ENCODE assay signal across 16 mouse cellular contexts in the genomic region with DNA sequence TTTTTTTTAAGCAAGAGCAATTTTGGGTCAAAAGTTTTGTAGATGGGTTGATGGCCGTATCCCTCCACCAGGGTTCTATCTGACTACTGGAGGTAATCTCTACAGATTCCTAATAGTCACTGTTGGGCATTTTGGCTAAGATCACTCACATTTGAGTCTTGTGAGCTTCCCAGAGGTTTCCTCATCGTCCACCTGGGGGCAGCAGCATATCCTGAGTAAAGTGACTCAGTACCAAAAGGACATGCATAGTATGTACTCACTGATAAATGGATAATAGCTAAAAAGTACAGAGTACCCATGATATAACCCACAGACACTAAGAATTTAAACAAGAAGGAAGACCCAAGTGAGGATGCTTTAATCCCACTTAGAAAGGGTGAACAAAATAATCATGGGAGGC.
DNase-seq lines count a peak whose midpoint lies in the region; ATAC-seq and TF ChIP-seq lines count a peak whose summit lies in the region.
"Had no signal": no experiment of that assay in that cellular context is flagged by ENCODE, and none has a peak within 500 bp of the region (broad histone marks: within the 10 kb centered on the region; RNA-seq: fewer than 3 reads in every experiment).

No protein-coding gene starts in this region.

- no peak for DNase-seq in kidney, adult 2 months
- no peak for DNase-seq in kidney, adult 9 months
- DNase-seq in midbrain, embryonic 11.5 days (ENCODE audit: low spot score, missing footprints): no peak
- DNase-seq in MEL-GATA-1-ER (ENCODE audit: extremely low read depth, low read depth): peak; percentile 3
- no peak for DNase-seq in natural killer cell, adult 2 months (ENCODE audit: low spot score in 2 of 2)
- DNase-seq: adrenal gland, postnatal 14 days; cerebellum, postnatal 14 days; layer of hippocampus, postnatal 36 days; thymus, postnatal 36 days had no signal

- ATAC-seq in midbrain, embryonic 12.5 days (ENCODE audit: low FRiP score, low read depth): peak; percentile 41; the same call in 1 of the 2 replicates
- ATAC-seq in midbrain, embryonic 11.5 days (ENCODE audit: low FRiP score): no peak
- ATAC-seq in hindbrain, embryonic 12.5 days (ENCODE audit: low FRiP score): no peak
- ATAC-seq: hindbrain, postnatal 0 days had no signal

- no peaks in the 10 kb centered on the region for H3K9me3 ChIP-seq in midbrain, embryonic 12.5 days
- H3K9me3 ChIP-seq in midbrain, embryonic 11.5 days (ENCODE audit: control insufficient read depth, low read length): no peaks in the 10 kb centered on the region
- H3K9me3 ChIP-seq in hindbrain, embryonic 12.5 days (replicated peaks): no peaks in the 10 kb centered on the region
- H3K9me3 ChIP-seq: heart, embryonic 15.5 days; megakaryocyte, embryonic 14.5 days had no signal

- H3K4me3 ChIP-seq in kidney, adult 2 months (ENCODE audit: insufficient read depth, low read depth, low read length): no peak overlapping the region
- no peak overlapping the region for H3K4me3 ChIP-seq in midbrain, embryonic 12.5 days
- H3K4me3 ChIP-seq in midbrain, embryonic 11.5 days (ENCODE audit: low read depth, low read length): no peak overlapping the region
- H3K4me3 ChIP-seq in cortical plate, adult 2 months (ENCODE audit: insufficient read depth, low read length): no peak overlapping the region
- H3K4me3 ChIP-seq in hindbrain, embryonic 12.5 days: no peak overlapping the region
- H3K4me3 ChIP-seq: heart, embryonic 15.5 days; megakaryocyte, embryonic 14.5 days had no signal

- WGBS in kidney, adult 2 months: 38% methylated on average over 2 of the region's 2 CpGs
- 48% methylated on average over 2 of the region's 2 CpGs for WGBS in midbrain, embryonic 12.5 days
- WGBS in midbrain, embryonic 11.5 days: 45% methylated on average over 2 of the region's 2 CpGs
- WGBS in hindbrain, embryonic 12.5 days: 41% methylated on average over 2 of the region's 2 CpGs

- no peaks in the 10 kb centered on the region for H3K4me1 ChIP-seq in kidney, adult 2 months (ENCODE audit: control insufficient read depth, insufficient read depth, low read length)
- H3K4me1 ChIP-seq in midbrain, embryonic 12.5 days: no peaks in the 10 kb centered on the region
- H3K4me1 ChIP-seq in midbrain, embryonic 11.5 days (ENCODE audit: control insufficient read depth, insufficient read depth, low read length): no peaks in the 10 kb centered on the region
- no peaks in the 10 kb centered on the region for H3K4me1 ChIP-seq in cortical plate, adult 2 months (ENCODE audit: control insufficient read depth, insufficient read depth, low read length)
- no peaks in the 10 kb centered on the region for H3K4me1 ChIP-seq in hindbrain, embryonic 12.5 days
- H3K4me1 ChIP-seq: heart, embryonic 15.5 days; megakaryocyte, embryonic 14.5 days had no signal

- no peak overlapping the region for H3K4me2 ChIP-seq in midbrain, embryonic 12.5 days (replicated peaks)
- no peak overlapping the region for H3K4me2 ChIP-seq in midbrain, embryonic 11.5 days
- no peak overlapping the region for H3K4me2 ChIP-seq in hindbrain, embryonic 12.5 days (replicated peaks)
- H3K4me2 ChIP-seq: heart, embryonic 15.5 days had no signal

- no peak overlapping the region for H3K9ac ChIP-seq in midbrain, embryonic 12.5 days (replicated peaks)
- H3K9ac ChIP-seq in midbrain, embryonic 11.5 days (ENCODE audit: low read length): no peak overlapping the region
- H3K9ac ChIP-seq in hindbrain, embryonic 12.5 days: no peak overlapping the region
- H3K9ac ChIP-seq: heart, embryonic 15.5 days had no signal

- no peaks in the 10 kb centered on the region for H3K36me3 ChIP-seq in kidney, adult 2 months (ENCODE audit: control insufficient read depth, insufficient read depth, low read length)
- no peaks in the 10 kb centered on the region for H3K36me3 ChIP-seq in midbrain, embryonic 12.5 days
- H3K36me3 ChIP-seq in midbrain, embryonic 11.5 days (ENCODE audit: control insufficient read depth, insufficient read depth, low read length): no peaks in the 10 kb centered on the region
- no peaks in the 10 kb centered on the region for H3K36me3 ChIP-seq in hindbrain, embryonic 12.5 days
- H3K36me3 ChIP-seq: heart, embryonic 15.5 days had no signal

- TF ChIP-seq POLR2A in kidney, adult 2 months (IDR thresholded peaks at IDR 0.05; ENCODE audit: low read depth, low read length): no peak
- no peak for TF ChIP-seq POLR2A in cortical plate, adult 2 months (IDR thresholded peaks at IDR 0.05; ENCODE audit: extremely low read depth, insufficient read depth, low read length)

- peak; percentile 31 for TF ChIP-seq CTCF in kidney, adult 2 months (conservative IDR thresholded peaks at IDR 0.05; ENCODE audit: insufficient read depth, insufficient read length, low read depth, low read length)
- TF ChIP-seq CTCF in cortical plate, adult 2 months (IDR thresholded peaks at IDR 0.05; ENCODE audit: extremely low read depth, insufficient read depth, low read length): peak; percentile 28; the same call in 1 of the 2 replicates

- no peaks in the 10 kb centered on the region for H3K27me3 ChIP-seq in kidney, adult 2 months (replicated peaks; ENCODE audit: control insufficient read depth, insufficient read depth, low read length)
- no peaks in the 10 kb centered on the region for H3K27me3 ChIP-seq in midbrain, embryonic 12.5 days
- no peaks in the 10 kb centered on the region for H3K27me3 ChIP-seq in midbrain, embryonic 11.5 days (ENCODE audit: control insufficient read depth, insufficient read depth, low read length)
- H3K27me3 ChIP-seq in hindbrain, embryonic 12.5 days: no peaks in the 10 kb centered on the region
- H3K27me3 ChIP-seq: CH12.LX; heart, embryonic 15.5 days; megakaryocyte, embryonic 14.5 days had no signal

- no peak overlapping the region for H3K27ac ChIP-seq in kidney, adult 2 months (ENCODE audit: insufficient read depth, low read depth, low read length)
- no peak overlapping the region for H3K27ac ChIP-seq in midbrain, embryonic 12.5 days (replicated peaks)
- no peak overlapping the region for H3K27ac ChIP-seq in midbrain, embryonic 11.5 days (ENCODE audit: low read depth, low read length)
- no peak overlapping the region for H3K27ac ChIP-seq in cortical plate, adult 2 months (ENCODE audit: insufficient read depth, low read length)
- H3K27ac ChIP-seq in hindbrain, embryonic 12.5 days: no peak overlapping the region
- H3K27ac ChIP-seq: heart, embryonic 15.5 days; hindbrain, postnatal 0 days had no signal
